Mouse (Mus musculus): Measurements from ENCODE around the gene Rps6kb1. TPM values are rescaled to one million over a fixed set of nuclear protein-coding genes. Genes with fewer than 3 reads are reported as not detected.

The Rps6kb1 gene
- polyA plus RNA-seq, 1 experiment from 2014 or later = 60.5 TPM

- Histone ChIP-seq H3K27me3 (replicated peaks; ENCODE audit: control insufficient read depth, insufficient read depth, low read length) (no peaks in the 10 kb centered on the region), H3K4me2 (ENCODE audit: low read depth, low read length) (no peak overlapping the region), H3K9ac (ENCODE audit: low read depth, low read length) (no peak overlapping the region), H3K36me3 (ENCODE audit: control insufficient read depth, insufficient read depth, low read length) (no peaks in the 10 kb centered on the region), H3K27ac (replicated peaks; ENCODE audit: low read depth, low read length) (no peak overlapping the region), H3K4me3 (ENCODE audit: low read depth, low read length) (no peak overlapping the region), H3K4me1 (ENCODE audit: control insufficient read depth, insufficient read depth, low read length) (no peaks in the 10 kb centered on the region), H3K9me3 (ENCODE audit: control insufficient read depth, low read length) (no peaks in the 10 kb centered on the region)
- ATAC-seq (ENCODE audit: low read depth) (no peak), DNase-seq (ENCODE audit: low spot score) (no peak)
- 85% methylated on average over 6 of the region's 6 CpGs for WGBS
These were observed 87.1 kb downstream of the Rps6kb1 start for GRCm38 (mm10) chr11:86457545-86457944.

GRCm38 (mm10) chr11:86453991-86454390 lies 90.6 kb downstream of the Rps6kb1 start:
- no peak overlapping the region for H3K4me2 ChIP-seq (ENCODE audit: low read depth, low read length)
- H3K27ac ChIP-seq (replicated peaks; ENCODE audit: low read depth, low read length) = no peak overlapping the region
- H3K9me3 ChIP-seq (ENCODE audit: control insufficient read depth, low read length) = no peaks in the 10 kb centered on the region
- no peaks in the 10 kb centered on the region for H3K27me3 ChIP-seq (replicated peaks; ENCODE audit: control insufficient read depth, insufficient read depth, low read length)
- DNase-seq (ENCODE audit: low spot score) = no peak
- H3K4me1 ChIP-seq (ENCODE audit: control insufficient read depth, insufficient read depth, low read length) = no peaks in the 10 kb centered on the region
- H3K36me3 ChIP-seq (ENCODE audit: control insufficient read depth, insufficient read depth, low read length) = no peaks in the 10 kb centered on the region
- no peak overlapping the region for H3K9ac ChIP-seq (ENCODE audit: low read depth, low read length)
- WGBS = 91% methylated on average over 5 of the region's 5 CpGs
- no peak overlapping the region for H3K4me3 ChIP-seq (ENCODE audit: low read depth, low read length)
- ATAC-seq (ENCODE audit: low read depth) = no peak

MicroRNA genes within 50 kb of the gene (microRNA counts, 519-probe panel; counts per million panel counts)
- microRNA mmu-miR-21 = 3,340 counts per million, percentile 79 among the panel's probes with 10 or more counts

Small RNAs within 50 kb of the gene (microRNA-seq; reads per million reads assigned to microRNA genes)
- 6,381 reads per million, percentile 91 among the genes with 10 or more reads in this experiment for gene Mir21a (ENCODE audit: borderline number of aligned reads)

Other genes with a start within 250 kb of the Rps6kb1 start
- 14.1 and 15.6 TPM in 2 replicates for gene Med13, start 187.2 kb downstream of the Rps6kb1 start, polyA plus RNA-seq (2014; fragmentation: Nextera tagmentation; extraction: Ambion mirVana)
- gene Rnft1, start 60.1 kb downstream of the Rps6kb1 start, polyA plus RNA-seq (2014; fragmentation: Nextera tagmentation; extraction: Ambion mirVana) = 53.5 and 53.6 TPM in 2 replicates
- gene Tubd1, start 186 bp upstream of the Rps6kb1 start, polyA plus RNA-seq (2014; fragmentation: Nextera tagmentation; extraction: Ambion mirVana) = 10.8 and 12.7 TPM in 2 replicates
- 86.6 and 96.2 TPM in 2 replicates for gene Vmp1, start 139.0 kb upstream of the Rps6kb1 start, polyA plus RNA-seq (2014; fragmentation: Nextera tagmentation; extraction: Ambion mirVana)
- gene Ptrh2, start 139.2 kb upstream of the Rps6kb1 start, polyA plus RNA-seq (2014; fragmentation: Nextera tagmentation; extraction: Ambion mirVana) = 25.9 and 26.9 TPM in 2 replicates
- 167 and 175 TPM in 2 replicates for gene Cltc, start 212.8 kb upstream of the Rps6kb1 start, polyA plus RNA-seq (2014; fragmentation: Nextera tagmentation; extraction: Ambion mirVana)

Measured in embryonic facial prominence, embryonic 14.5 days (tissue).